Mouse (Mus musculus) lung, adult 2 months (tissue): ENCODE results near the gene Sec24a. TPM values are rescaled to one million over a fixed set of nuclear protein-coding genes. Genes with fewer than 3 reads are reported as not detected.

Source experiments
- DNase-seq: peaks from one replicate; pipeline ENCODE4 v3.0.0; 2022
- H3K4me1 ChIP-seq: fragments of 200-500 bp; 2 replicates; pipeline ENCODE4 v1.6.1; 2011; ENCODE audit warnings: low read length; ENCODE audit not compliant: control insufficient read depth, insufficient read depth
- H3K4me3 ChIP-seq: fragments of 200-500 bp; replicated peaks from 2 replicates; pipeline ENCODE3; 2011; ENCODE audit warnings: low read depth, mild to moderate bottlenecking, control low read depth, low read length; ENCODE audit errors: extremely low read depth
- CTCF ChIP-seq: fragments of 200-500 bp; IDR thresholded peaks from 2 replicates; pipeline ENCODE4 v1.5.1; 2011; ENCODE audit warnings: mild to moderate bottlenecking, low read length, control low read depth; ENCODE audit not compliant: insufficient read depth
- POLR2A ChIP-seq: fragments of 200-500 bp; IDR thresholded peaks from 2 replicates; pipeline ENCODE4 v1.6.1; 2011; ENCODE audit warnings: low read depth, mild to moderate bottlenecking, control low read depth, low read length, borderline replicate concordance; ENCODE audit errors: extremely low read depth
- WGBS: fragments of 180-500 bp; shearing (Covaris S2); methylation state at CpG from one replicate; pipeline ENCODE4 v1.1.7; 2018; 5-methylcytosine and 5-hydroxymethylcytosine counted together
- polyA plus RNA-seq: library from polyadenylated mRNA; depleted of rRNA; stranded (reverse); fragments of >200 nt; gene quantifications from 2 replicates; pipeline ENCODE4 v1.2.3, GENCODE M21; 2012; rRNA removed

Gene Sec24a
- 11.9 and 12.9 TPM in 2 replicates for polyA plus RNA-seq

GRCm38 (mm10) chr11:51763213-51763907, at the start of gene Sec24a, which contains the start of gene Sar1b:
Gene Sec24a, minus strand, starts transcription at chr11:51763634.
Gene Sar1b, plus strand, starts transcription at chr11:51763687.
- WGBS, result 2% methylated on average over 30 of the region's 30 CpGs
- TF ChIP-seq POLR2A, result peak; percentile 87; the same call in 1 of the 2 replicates
- TF ChIP-seq CTCF, result no peak
- DNase-seq, result peak; percentile 77
- Histone ChIP-seq H3K4me1 (peaks cover 10% of the 10 kb centered on the region), H3K4me3 (peak within 1 kb of the TSS; percentile 96)

GRCm38 (mm10) chr11:51812022-51812546, 48.6 kb upstream of the Sec24a start:
- Histone ChIP-seq H3K4me1 (no peaks in the 10 kb centered on the region), H3K4me3 (no peak overlapping the region)
- no peak for DNase-seq
- TF ChIP-seq CTCF (no peak), POLR2A (no peak)
- WGBS, result 91% methylated on average over 8 of the region's 8 CpGs

- Histone ChIP-seq H3K4me1 (no peaks in the 10 kb centered on the region), H3K4me3 (no peak overlapping the region)
- TF ChIP-seq POLR2A (no peak), CTCF (peak; percentile 32; the same call in 1 of the 2 replicates)
- 88% methylated on average over 4 of the region's 4 CpGs for WGBS
- DNase-seq, result no peak
These were observed 47.8 kb upstream of the Sec24a start for GRCm38 (mm10) chr11:51811230-51811629.

- Histone ChIP-seq H3K4me1 (no peaks in the 10 kb centered on the region), H3K4me3 (no peak overlapping the region)
- no peak for TF ChIP-seq POLR2A
- no peak for TF ChIP-seq CTCF
- 59% methylated on average over 6 of the region's 6 CpGs for WGBS
- no peak for DNase-seq
These were observed 46.3 kb upstream of the Sec24a start for GRCm38 (mm10) chr11:51809632-51810224.

- H3K4me3 ChIP-seq, result no peak overlapping the region
- DNase-seq, result peak; percentile 38
- TF ChIP-seq POLR2A (no peak), CTCF (no peak)
- WGBS, result 38% methylated on average over 13 of the region's 13 CpGs
- no peaks in the 10 kb centered on the region for H3K4me1 ChIP-seq
These were observed 43.9 kb upstream of the Sec24a start for GRCm38 (mm10) chr11:51807108-51807879.

- 19% methylated on average over 17 of the region's 17 CpGs for WGBS
- peak; percentile 68 for DNase-seq
- H3K4me3 ChIP-seq, result peak overlapping the region; percentile 75
- TF ChIP-seq CTCF (no peak), POLR2A (0 out of 2 replicates have a peak, but pooled peaks have one; percentile 21)
- H3K4me1 ChIP-seq, result 0 out of 2 replicates have a peak, but pooled peaks cover 2% of the 10 kb centered on the region
These were observed 42.0 kb upstream of the Sec24a start for GRCm38 (mm10) chr11:51805221-51805981.

GRCm38 (mm10) chr11:51800634-51801325, 37.3 kb upstream of the Sec24a start:
- DNase-seq, result no peak
- H3K4me3 ChIP-seq, result no peak overlapping the region
- TF ChIP-seq CTCF (no peak), POLR2A (no peak)
- 25% methylated on average over 7 of the region's 8 CpGs for WGBS
- H3K4me1 ChIP-seq, result 0 out of 2 replicates have a peak, but pooled peaks cover 2% of the 10 kb centered on the region

GRCm38 (mm10) chr11:51796272-51796671, 32.8 kb upstream of the Sec24a start:
- 0 out of 2 replicates have a peak, but pooled peaks cover 2% of the 10 kb centered on the region for H3K4me1 ChIP-seq
- WGBS, result 42% methylated on average over 4 of the region's 4 CpGs
- no peak overlapping the region for H3K4me3 ChIP-seq
- TF ChIP-seq CTCF (no peak), POLR2A (no peak)
- DNase-seq, result no peak
